Mouse (Mus musculus): ENCODE data around the gene Isca2. TPM values are rescaled to one million over a fixed set of nuclear protein-coding genes. Genes with fewer than 3 reads are reported as not detected.
A peak's percentile ranks its signal among the peaks of the same experiment; 100 is the strongest.

The Isca2 gene
- total RNA-seq, 2 experiments from 2014 or later: 39.9 to 52.4 TPM

DNA sequence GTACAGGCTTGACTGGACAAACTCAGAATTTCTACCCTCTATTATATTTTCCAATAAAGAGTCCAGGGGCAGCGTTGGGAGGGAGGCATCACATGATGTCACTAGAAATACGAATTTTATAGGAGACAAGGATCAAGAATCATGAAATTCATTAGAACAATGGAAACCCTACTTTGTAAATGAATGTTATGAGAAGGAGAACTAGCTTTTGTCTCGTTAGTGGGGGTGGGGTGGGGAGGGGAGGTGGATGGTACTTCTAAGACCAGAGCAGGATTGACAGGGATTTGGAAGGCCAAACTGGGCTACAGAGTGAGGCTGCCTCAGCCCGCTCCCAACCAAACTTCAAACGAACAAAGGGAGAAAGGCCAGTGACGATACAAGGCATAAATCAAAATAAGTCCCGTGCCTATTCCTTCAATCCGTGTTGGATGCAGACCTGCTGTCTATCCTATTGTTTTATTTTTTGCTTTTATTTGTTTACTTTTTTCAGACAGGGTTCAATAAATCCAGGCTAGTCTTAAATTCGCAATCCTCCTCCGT, 1.0 kb upstream of the Isca2 start:
- no peak for DNase-seq

DNA sequence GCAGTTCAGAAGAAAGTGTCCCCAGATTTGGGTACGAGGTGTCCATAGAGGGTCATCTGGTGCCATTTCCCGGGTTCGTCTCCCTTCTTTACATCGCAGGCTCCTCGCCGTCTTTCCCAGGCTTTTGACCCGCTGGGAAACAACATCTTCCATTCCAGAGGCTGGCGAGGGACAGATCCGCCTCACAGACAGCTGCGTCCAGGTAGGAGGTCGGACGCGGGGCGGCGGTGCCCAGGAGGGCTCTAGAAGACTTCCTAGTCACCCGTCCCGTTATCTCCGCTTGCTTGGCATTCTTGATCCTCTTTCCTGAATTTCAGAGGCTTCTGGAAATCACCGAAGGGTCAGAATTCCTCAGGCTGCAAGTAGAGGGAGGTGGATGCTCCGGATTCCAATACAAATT, 425 bp downstream of the Isca2 start:
- no peak for DNase-seq

- no peak for DNase-seq
Measured at GRCm38 (mm10) chr12:84774376-84774775, 1.3 kb downstream of the Isca2 start.

DNA sequence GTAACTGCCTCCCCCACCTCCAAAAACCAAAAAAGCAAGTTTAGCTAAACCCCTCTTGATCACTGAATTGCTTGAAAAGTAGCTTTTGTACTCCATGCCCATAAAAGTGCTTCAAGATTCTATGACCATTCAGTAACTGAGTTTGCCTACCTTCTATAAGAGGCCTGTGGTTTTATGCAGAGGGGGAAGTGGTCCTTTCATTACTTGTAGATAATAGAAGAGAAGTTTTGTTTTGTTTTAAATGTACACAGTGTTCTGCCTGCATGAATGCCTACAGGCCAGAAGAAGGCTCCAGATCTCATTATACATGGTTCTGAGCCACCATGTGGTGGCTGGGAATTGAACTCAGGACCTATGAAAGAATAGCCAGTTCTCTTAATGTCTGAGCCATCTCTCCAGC, 3.2 kb downstream of the Isca2 start:
- DNase-seq: no peak

DNA sequence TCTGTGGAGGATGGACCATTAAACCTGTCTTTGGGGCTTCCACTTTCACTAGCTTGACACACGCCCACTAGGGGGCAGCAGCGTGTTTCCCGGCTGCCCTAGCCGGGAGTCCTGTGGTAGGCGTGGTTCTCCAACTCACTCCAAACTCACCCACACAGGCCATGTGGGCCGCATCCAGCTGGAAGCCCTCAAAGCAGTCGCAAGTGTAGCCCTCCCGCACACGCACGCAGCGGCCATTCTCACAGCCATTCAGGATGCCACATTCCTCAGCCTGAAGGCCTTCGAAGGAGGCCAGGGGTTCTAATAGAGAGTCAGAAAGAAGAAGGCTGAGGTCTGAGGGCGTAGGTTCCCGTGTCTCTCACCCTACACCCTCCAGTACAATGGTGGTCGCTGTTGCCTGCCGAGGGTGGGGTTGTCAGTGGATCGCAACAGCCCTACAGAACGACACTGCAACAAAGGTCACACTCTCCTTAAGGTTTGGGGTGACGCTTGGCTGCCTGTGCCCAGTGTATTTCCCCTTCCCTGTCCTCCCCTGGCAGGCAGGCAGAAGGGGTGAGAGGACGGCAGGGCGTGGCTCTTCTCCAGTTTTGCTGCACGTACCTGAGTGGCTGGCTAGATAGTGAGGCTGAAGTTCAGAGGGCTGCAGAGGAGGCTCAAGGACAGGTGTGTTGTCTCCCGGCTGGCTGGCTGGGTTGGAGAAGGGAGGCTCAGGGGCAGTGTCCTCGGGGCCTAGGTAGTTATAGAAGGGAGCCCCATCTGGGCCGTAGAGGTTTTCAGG, 11.7 kb downstream of the Isca2 start:
- DNase-seq: peak; percentile 81

GRCm38 (mm10) chr12:84786091-84786490, 13.0 kb downstream of the Isca2 start:
- no peak for DNase-seq

DNA sequence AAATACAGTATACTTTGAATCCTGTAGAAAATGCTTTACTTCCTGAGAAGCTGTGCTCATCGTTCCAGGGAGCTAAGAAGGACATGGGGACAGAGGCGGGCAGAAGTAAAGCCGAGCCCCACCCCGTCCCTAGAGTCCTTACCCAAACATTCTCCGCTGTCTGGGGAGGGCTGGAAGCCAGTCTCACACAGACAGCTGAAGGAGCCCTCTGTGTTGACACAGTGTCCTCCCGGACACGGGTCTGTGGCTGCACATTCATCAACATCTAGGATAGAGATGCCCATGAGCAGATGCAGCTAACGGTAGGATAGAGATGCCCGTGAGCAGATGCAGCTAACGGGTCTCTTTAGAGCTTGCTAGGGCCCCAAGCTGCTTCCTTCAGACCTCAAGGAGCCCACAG, 17.8 kb downstream of the Isca2 start:
- DNase-seq: no peak

DNA sequence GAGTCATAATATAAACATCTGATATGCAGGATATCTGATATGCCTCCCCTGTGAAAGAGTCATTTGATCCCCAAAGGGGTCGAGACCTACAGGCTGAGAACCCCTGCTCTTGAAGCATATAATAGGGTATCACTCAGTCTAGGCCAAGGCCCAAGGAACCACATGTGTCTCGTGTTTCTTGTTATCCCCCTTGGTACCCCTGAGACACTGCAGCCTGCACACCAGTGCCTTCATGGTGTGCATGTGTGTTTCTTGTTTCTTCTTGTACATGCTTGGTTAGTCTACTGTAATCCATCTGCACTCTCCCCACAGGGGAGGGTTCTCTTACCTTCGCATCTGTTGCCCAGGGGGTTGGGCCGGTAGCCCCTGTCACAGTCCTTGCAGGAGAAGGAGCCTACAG, 19.6 kb downstream of the Isca2 start:
- DNase-seq: no peak

DNA sequence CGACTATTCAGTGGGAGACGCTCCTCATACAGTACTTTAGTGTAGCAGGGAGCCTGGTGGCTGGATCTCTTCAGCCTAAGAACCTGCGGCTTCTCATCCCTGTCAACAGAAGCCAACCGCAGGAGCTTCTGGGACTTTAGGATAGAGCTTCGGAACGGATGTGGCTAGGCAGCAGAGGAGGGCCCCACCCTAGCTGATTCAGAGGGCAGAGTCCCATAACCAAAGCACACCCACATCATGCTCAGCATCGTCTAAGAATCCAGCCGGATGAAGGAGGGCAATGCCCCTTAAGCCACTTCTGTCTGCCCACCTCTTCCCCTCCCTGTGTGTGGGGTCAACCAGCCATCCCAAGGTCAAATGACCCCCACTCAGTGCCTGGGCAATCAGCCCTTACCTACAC, 21.6 kb downstream of the Isca2 start:
- no peak for DNase-seq

DNA sequence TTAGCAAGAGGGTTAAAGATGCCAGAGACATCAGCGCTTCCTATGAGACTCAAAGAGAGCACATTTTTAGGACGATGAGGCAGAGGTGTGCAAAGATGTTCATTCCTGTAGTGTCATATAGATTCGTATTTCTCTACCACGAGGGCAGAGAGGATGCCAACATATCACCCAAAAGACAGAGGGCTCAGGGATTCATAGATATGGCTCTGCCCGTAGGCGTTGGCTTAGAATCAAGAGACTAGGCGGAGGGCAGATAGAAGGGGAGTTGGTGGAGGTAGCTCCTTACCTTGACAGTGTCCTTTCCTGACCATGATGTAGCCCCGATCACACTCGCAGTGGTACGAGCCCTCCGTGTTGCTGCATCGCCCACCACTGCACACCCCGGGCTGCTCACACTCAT, 26.0 kb downstream of the Isca2 start:
- DNase-seq: no peak

DNA sequence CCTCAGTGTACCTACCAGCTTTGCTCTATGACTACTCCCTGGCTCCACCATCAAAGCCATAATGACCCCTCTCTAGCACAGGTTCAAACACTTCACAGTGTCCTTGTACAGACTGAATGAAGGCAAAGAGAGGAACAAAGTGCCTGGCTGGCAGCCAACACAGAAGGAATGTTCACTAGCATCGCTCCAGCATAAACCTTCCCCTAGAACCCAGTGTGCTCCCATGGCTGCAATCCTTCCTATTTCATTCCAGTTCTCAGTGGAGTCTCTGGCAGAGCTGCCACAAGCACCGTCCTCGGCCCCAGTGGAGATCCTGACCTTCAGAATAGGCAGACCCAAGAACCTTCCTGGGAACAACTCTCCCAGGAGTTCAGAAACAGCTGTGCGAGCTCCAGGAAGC, 27.4 kb downstream of the Isca2 start:
- DNase-seq: no peak

DNA sequence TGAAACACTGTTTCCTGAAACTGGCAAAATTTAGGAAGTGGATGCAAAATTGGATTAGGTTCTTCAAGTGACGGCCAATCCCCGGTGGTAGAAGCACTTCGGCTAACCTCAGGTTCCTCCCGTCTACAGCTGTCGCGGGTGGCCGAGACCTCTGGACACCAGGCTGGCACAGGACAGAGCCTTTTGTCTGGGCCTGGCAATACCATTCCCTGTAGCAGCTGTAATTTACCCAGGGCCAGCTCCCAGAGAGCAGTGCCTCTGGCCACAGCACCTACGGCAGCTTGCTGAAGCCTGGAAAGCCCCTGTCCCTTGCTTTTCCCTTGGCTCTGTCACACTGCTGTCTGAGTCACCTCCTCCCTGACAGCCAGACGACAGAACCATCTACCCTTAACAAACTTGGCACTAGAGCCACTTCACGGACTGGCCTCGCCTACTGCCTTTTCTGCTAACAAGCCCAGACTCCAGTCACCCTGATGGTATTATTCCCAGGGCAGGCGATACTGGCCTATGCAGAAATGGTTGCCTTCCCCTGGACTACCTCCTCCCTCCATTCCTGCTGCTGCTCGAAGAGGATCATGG, 28.6 kb downstream of the Isca2 start:
- DNase-seq: no peak

- no peak for DNase-seq
Measured at GRCm38 (mm10) chr12:84802625-84803024, 29.6 kb downstream of the Isca2 start.

GRCm38 (mm10) chr12:84805228-84805842, 32.3 kb downstream of the Isca2 start:
- no peak for DNase-seq

DNA sequence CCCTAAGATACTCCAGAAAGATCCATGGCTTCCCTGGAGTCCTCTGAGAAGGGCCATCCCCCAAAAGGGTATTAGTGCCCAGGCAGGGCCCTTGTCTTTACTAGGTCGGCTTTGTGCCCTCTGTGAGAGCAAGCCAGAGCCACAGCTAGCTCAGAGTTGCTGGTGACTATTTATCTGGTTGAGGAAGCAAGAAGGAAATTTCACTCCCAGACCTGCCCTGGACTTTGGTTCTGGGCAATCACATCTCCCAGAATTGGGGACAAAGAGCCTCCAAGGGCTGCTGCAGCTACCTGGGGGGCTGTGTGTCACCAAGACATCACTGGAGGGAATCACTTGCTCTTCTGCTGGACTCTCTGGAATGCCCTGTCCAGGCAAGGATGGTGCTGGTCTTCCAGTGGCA, 33.0 kb downstream of the Isca2 start:
- DNase-seq: no peak

- DNase-seq: no peak
Measured at GRCm38 (mm10) chr12:84806726-84807125, 33.7 kb downstream of the Isca2 start.

GRCm38 (mm10) chr12:84807351-84807750, 34.3 kb downstream of the Isca2 start:
- no peak for DNase-seq

DNA sequence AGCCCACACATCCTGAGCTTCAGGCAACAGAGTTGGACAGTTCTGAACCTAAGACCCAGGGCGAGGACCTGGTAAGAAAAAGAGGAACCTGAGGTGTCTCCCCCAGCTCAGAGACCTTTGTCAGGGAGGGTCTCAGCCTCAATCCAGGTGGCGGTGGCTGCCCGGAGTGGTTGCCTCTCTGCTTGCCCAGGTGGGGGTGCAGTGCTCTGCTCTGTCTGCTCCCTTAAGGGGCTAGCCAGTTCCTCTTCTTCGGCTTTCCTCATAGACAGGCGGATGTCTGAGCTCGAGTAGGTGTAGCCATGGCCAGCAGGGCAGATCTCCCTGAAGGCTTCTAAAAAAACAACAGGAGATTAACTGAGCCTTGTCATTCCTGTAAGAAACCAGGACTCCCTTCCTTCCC, 36.0 kb downstream of the Isca2 start:
- no peak for DNase-seq

- DNase-seq: no peak
Measured at GRCm38 (mm10) chr12:84810810-84811209, 37.8 kb downstream of the Isca2 start.

DNA sequence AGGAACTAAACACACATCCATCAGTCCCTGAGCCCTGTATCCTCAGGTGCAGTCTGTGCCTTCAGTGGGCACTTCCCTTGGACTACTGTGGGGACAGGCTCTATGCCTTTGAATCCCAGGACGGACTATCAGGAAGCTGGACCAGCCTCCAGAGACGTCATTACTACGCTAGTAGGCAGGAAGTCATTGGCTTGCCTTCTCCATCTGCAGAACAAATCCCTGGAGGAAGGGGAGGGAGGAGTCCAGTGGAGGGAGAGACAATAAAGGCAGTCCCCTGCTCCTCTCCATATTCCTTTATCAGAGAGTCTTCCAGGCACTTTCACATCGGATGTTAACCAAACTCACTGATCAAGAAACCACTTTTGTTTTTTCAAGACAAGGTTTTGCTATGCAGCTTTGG, 38.5 kb downstream of the Isca2 start:
- no peak for DNase-seq

DNA sequence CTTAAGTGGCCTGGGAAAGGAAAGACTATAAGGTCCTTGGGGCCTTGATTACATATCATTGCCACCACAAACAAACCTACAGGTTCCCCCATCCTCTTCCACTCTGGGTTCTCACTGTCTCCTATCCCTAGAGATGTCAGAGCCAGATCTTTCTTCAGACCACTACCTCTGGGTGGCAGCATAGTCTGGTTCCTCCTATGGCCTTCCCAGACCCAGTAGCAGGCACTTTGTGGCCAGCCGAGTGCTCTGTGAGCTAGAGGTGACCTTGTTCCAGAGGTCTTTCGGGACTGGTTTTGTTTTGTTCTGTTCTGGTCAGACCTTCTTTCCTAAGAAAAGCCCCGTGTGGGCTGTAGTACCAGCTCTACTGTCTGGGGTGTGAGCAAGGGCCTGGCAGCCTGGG, 39.0 kb downstream of the Isca2 start:
- DNase-seq: no peak

- DNase-seq: no peak
Measured at GRCm38 (mm10) chr12:84813773-84814172, 40.7 kb downstream of the Isca2 start.

- DNase-seq: no peak
Measured at GRCm38 (mm10) chr12:84814663-84815325, 41.7 kb downstream of the Isca2 start.

Measured in gastrocnemius, postnatal 25 days (tissue).